In genomic region chr17:8343416-8343815, GRCm38 (mm10) we compare ENCODE assay signal across 12 mouse cellular contexts. TPM values are rescaled to one million over a fixed set of nuclear protein-coding genes. Genes with fewer than 3 reads are reported as not detected.
DNase-seq lines count a peak whose midpoint lies in the region; ATAC-seq and TF ChIP-seq lines count a peak whose summit lies in the region.
"Had no signal": no experiment of that assay in that cellular context is flagged by ENCODE, and none has a peak within 500 bp of the region (broad histone marks: within the 10 kb centered on the region; RNA-seq: fewer than 3 reads in every experiment).

No protein-coding gene starts in this region.

- no peak for TF ChIP-seq EP300 in stomach, postnatal 0 days (optimal IDR thresholded peaks at IDR 0.05)

- no peak overlapping the region for H3K27ac ChIP-seq in forebrain, embryonic 15.5 days (replicated peaks)
- H3K27ac ChIP-seq in forebrain, embryonic 11.5 days (ENCODE audit: low read depth, low read length), result no peak overlapping the region
- H3K27ac ChIP-seq in kidney, adult 2 months (ENCODE audit: insufficient read depth, low read depth, low read length), result no peak overlapping the region
- no peak overlapping the region for H3K27ac ChIP-seq in kidney, embryonic 14.5 days (ENCODE audit: low read depth, low read length)
- H3K27ac ChIP-seq in neural tube, embryonic 13.5 days (replicated peaks), result no peak overlapping the region
- H3K27ac ChIP-seq in stomach, postnatal 0 days (replicated peaks), result no peak overlapping the region
- H3K27ac ChIP-seq: limb, embryonic 15.5 days had no signal

- no peaks in the 10 kb centered on the region for H3K36me3 ChIP-seq in forebrain, embryonic 15.5 days
- no peaks in the 10 kb centered on the region for H3K36me3 ChIP-seq in forebrain, embryonic 11.5 days (ENCODE audit: control insufficient read depth, insufficient read depth, low read length)
- no peaks in the 10 kb centered on the region for H3K36me3 ChIP-seq in kidney, adult 2 months (ENCODE audit: control insufficient read depth, insufficient read depth, low read length)
- H3K36me3 ChIP-seq in kidney, embryonic 14.5 days (ENCODE audit: control insufficient read depth, insufficient read depth, low read length), result no peaks in the 10 kb centered on the region
- no peaks in the 10 kb centered on the region for H3K36me3 ChIP-seq in neural tube, embryonic 13.5 days
- H3K36me3 ChIP-seq in stomach, postnatal 0 days (ENCODE audit: control insufficient read depth, insufficient read depth, low read length), result no peaks in the 10 kb centered on the region
- H3K36me3 ChIP-seq: limb, embryonic 15.5 days had no signal

- H3K9ac ChIP-seq in forebrain, embryonic 15.5 days (replicated peaks), result no peak overlapping the region
- no peak overlapping the region for H3K9ac ChIP-seq in forebrain, embryonic 11.5 days (ENCODE audit: low read length)
- H3K9ac ChIP-seq in kidney, embryonic 14.5 days (ENCODE audit: low read depth, low read length), result no peak overlapping the region
- H3K9ac ChIP-seq in neural tube, embryonic 13.5 days, result no peak overlapping the region
- H3K9ac ChIP-seq in stomach, postnatal 0 days (ENCODE audit: low read length), result no peak overlapping the region
- H3K9ac ChIP-seq: limb, embryonic 15.5 days had no signal

- WGBS in forebrain, embryonic 15.5 days, result 71% methylated on average over 6 of the region's 6 CpGs
- WGBS in forebrain, embryonic 11.5 days, result 84% methylated on average over 6 of the region's 6 CpGs
- 44% methylated on average over 6 of the region's 6 CpGs for WGBS in kidney, adult 2 months
- WGBS in kidney, embryonic 14.5 days, result 58% methylated on average over 6 of the region's 6 CpGs
- 78% methylated on average over 6 of the region's 6 CpGs for WGBS in neural tube, embryonic 13.5 days
- WGBS in stomach, postnatal 0 days, result 64% methylated on average over 6 of the region's 6 CpGs
- 62% methylated on average over 6 of the region's 6 CpGs for WGBS in lung, adult 2 months

- TF ChIP-seq POLR2A in kidney, adult 2 months (IDR thresholded peaks at IDR 0.05; ENCODE audit: low read depth, low read length), result no peak
- no peak for TF ChIP-seq POLR2A in lung, adult 2 months (IDR thresholded peaks at IDR 0.05; ENCODE audit: borderline replicate concordance, extremely low read depth, low read depth, low read length)

- H3K9me3 ChIP-seq in forebrain, embryonic 15.5 days, result no peaks in the 10 kb centered on the region
- no peaks in the 10 kb centered on the region for H3K9me3 ChIP-seq in forebrain, embryonic 11.5 days (ENCODE audit: control insufficient read depth, low read length)
- H3K9me3 ChIP-seq in kidney, embryonic 14.5 days (ENCODE audit: control insufficient read depth, low read length), result no peaks in the 10 kb centered on the region
- H3K9me3 ChIP-seq in neural tube, embryonic 13.5 days, result no peaks in the 10 kb centered on the region
- H3K9me3 ChIP-seq in stomach, postnatal 0 days (ENCODE audit: control insufficient read depth, low read length), result no peaks in the 10 kb centered on the region
- H3K9me3 ChIP-seq: limb, embryonic 15.5 days had no signal

- H3K4me2 ChIP-seq in forebrain, embryonic 15.5 days (replicated peaks), result peak overlapping the region; percentile 24
- no peak overlapping the region for H3K4me2 ChIP-seq in forebrain, embryonic 11.5 days (ENCODE audit: low read depth, low read length, severe bottlenecking)
- H3K4me2 ChIP-seq in kidney, embryonic 14.5 days (replicated peaks; ENCODE audit: low read depth, low read length), result no peak overlapping the region
- H3K4me2 ChIP-seq in neural tube, embryonic 13.5 days, result peak overlapping the region; percentile 98
- no peak overlapping the region for H3K4me2 ChIP-seq in stomach, postnatal 0 days (replicated peaks; ENCODE audit: low read depth)
- H3K4me2 ChIP-seq: limb, embryonic 15.5 days had no signal

- TF ChIP-seq CTCF in kidney, adult 2 months (conservative IDR thresholded peaks at IDR 0.05; ENCODE audit: insufficient read depth, insufficient read length, low read depth, low read length), result no peak
- TF ChIP-seq CTCF in stomach, postnatal 0 days (IDR thresholded peaks at IDR 0.05; ENCODE audit: low read depth), result no peak
- TF ChIP-seq CTCF in lung, adult 2 months (IDR thresholded peaks at IDR 0.05; ENCODE audit: insufficient read depth, low read length), result no peak

- no peaks in the 10 kb centered on the region; the same call in 1 of the 2 replicates for H3K27me3 ChIP-seq in forebrain, embryonic 15.5 days
- H3K27me3 ChIP-seq in forebrain, embryonic 11.5 days (ENCODE audit: control insufficient read depth, insufficient read depth, low read length), result peaks cover 35% of the 10 kb centered on the region
- peaks cover 4% of the 10 kb centered on the region; the same call in 1 of the 2 replicates for H3K27me3 ChIP-seq in kidney, adult 2 months (replicated peaks; ENCODE audit: control insufficient read depth, insufficient read depth, low read length)
- H3K27me3 ChIP-seq in kidney, embryonic 14.5 days (ENCODE audit: control insufficient read depth, insufficient read depth, low read length), result peaks cover 42% of the 10 kb centered on the region
- H3K27me3 ChIP-seq in neural tube, embryonic 13.5 days, result peaks cover 30% of the 10 kb centered on the region
- peaks cover 8% of the 10 kb centered on the region for H3K27me3 ChIP-seq in stomach, postnatal 0 days (ENCODE audit: control insufficient read depth, insufficient read depth, low read length)

- ATAC-seq in forebrain, embryonic 15.5 days (replicated peaks), result no peak
- ATAC-seq in forebrain, embryonic 11.5 days (replicated peaks; ENCODE audit: low FRiP score), result no peak
- ATAC-seq in kidney, embryonic 14.5 days (ENCODE audit: low FRiP score, low TSS enrichment), result no peak
- ATAC-seq in neural tube, embryonic 13.5 days (ENCODE audit: low read depth), result no peak
- no peak for ATAC-seq in stomach, postnatal 0 days (ENCODE audit: low FRiP score, low TSS enrichment)
- ATAC-seq: lung, postnatal 0 days had no signal

- peaks cover 36% of the 10 kb centered on the region for H3K4me1 ChIP-seq in forebrain, embryonic 15.5 days
- H3K4me1 ChIP-seq in forebrain, embryonic 11.5 days (replicated peaks; ENCODE audit: control insufficient read depth, insufficient read depth, low read length), result peaks cover 8% of the 10 kb centered on the region; the same call in 1 of the 2 replicates
- H3K4me1 ChIP-seq in kidney, adult 2 months (ENCODE audit: control insufficient read depth, insufficient read depth, low read length), result no peaks in the 10 kb centered on the region
- peaks cover 15% of the 10 kb centered on the region for H3K4me1 ChIP-seq in kidney, embryonic 14.5 days (ENCODE audit: control insufficient read depth, insufficient read depth, low read length)
- peaks cover 43% of the 10 kb centered on the region for H3K4me1 ChIP-seq in neural tube, embryonic 13.5 days (replicated peaks)
- peaks cover 6% of the 10 kb centered on the region for H3K4me1 ChIP-seq in stomach, postnatal 0 days (replicated peaks; ENCODE audit: control insufficient read depth, insufficient read depth)
- H3K4me1 ChIP-seq in lung, adult 2 months (ENCODE audit: control insufficient read depth, insufficient read depth, low read length), result peaks cover 13% of the 10 kb centered on the region

- no peak for DNase-seq in forebrain, embryonic 11.5 days (ENCODE audit: low spot score)
- DNase-seq in kidney, adult 2 months, result peak; percentile 76
- no peak for DNase-seq in neural tube, embryonic 10.5 days (ENCODE audit: extremely low spot score, low spot score)
- DNase-seq in stomach, postnatal 0 days (ENCODE audit: low spot score), result peak; percentile 45
- DNase-seq in lung, adult 2 months, result no peak
- DNase-seq: adrenal gland, postnatal 25 days; embryo, embryonic 11 days had no signal

- no peak overlapping the region for H3K4me3 ChIP-seq in forebrain, embryonic 15.5 days
- no peak overlapping the region for H3K4me3 ChIP-seq in forebrain, embryonic 11.5 days (ENCODE audit: low read depth, low read length)
- H3K4me3 ChIP-seq in kidney, adult 2 months (ENCODE audit: insufficient read depth, low read depth, low read length), result no peak overlapping the region
- H3K4me3 ChIP-seq in kidney, embryonic 14.5 days (ENCODE audit: low read length), result no peak overlapping the region
- H3K4me3 ChIP-seq in neural tube, embryonic 13.5 days, result no peak overlapping the region
- no peak overlapping the region for H3K4me3 ChIP-seq in stomach, postnatal 0 days (ENCODE audit: low read depth, low read length)
- H3K4me3 ChIP-seq in lung, adult 2 months (replicated peaks; ENCODE audit: extremely low read depth, low read depth, low read length), result no peak overlapping the region
- H3K4me3 ChIP-seq: limb, embryonic 15.5 days had no signal

RNA-seq across cellular contexts. Expression of gene Prr18, which starts 6.2 kb away (rescaled TPM):
- 11.5 and 12.8 TPM in 2 replicates for polyA plus RNA-seq in forebrain, embryonic 15.5 days (2015; fragmentation: Nextera tagmentation; extraction: Ambion mirVana)
- polyA plus RNA-seq in forebrain, embryonic 11.5 days (2014; fragmentation: Nextera tagmentation; extraction: Ambion mirVana), result 1.2 and 1.6 TPM in 2 replicates
- 0.05 and 0.14 TPM in 2 replicates for polyA plus RNA-seq in kidney, adult 2 months (2012; rRNA removed)
- 0.43 and 0.49 TPM in 2 replicates for polyA plus RNA-seq in kidney, embryonic 14.5 days (2014; fragmentation: Nextera tagmentation; extraction: Ambion mirVana)
- polyA plus RNA-seq in neural tube, embryonic 13.5 days (2015; fragmentation: Nextera tagmentation; extraction: Ambion mirVana), result 9.8 TPM in 2 replicates
- 0.50 and 0.62 TPM in 2 replicates for polyA plus RNA-seq in stomach, postnatal 0 days (2015; fragmentation: Nextera tagmentation; extraction: Ambion mirVana)
- polyA plus RNA-seq in lung, adult 2 months (2012; rRNA removed), result 14.4 and 16.1 TPM in 2 replicates

RNA-seq across cellular contexts. Expression of gene T2, which starts 12.4 kb away (rescaled TPM):
- polyA plus RNA-seq in forebrain, embryonic 15.5 days (2015; fragmentation: Nextera tagmentation; extraction: Ambion mirVana), result 0.51 and 0.63 TPM in 2 replicates
- polyA plus RNA-seq in forebrain, embryonic 11.5 days (2014; fragmentation: Nextera tagmentation; extraction: Ambion mirVana), result 0.33 and 0.59 TPM in 2 replicates
- polyA plus RNA-seq in kidney, adult 2 months (2012; rRNA removed), result 0.06 TPM in 1 of 2 replicates, not detected in the other
- 0.19 and 0.46 TPM in 2 replicates for polyA plus RNA-seq in kidney, embryonic 14.5 days (2014; fragmentation: Nextera tagmentation; extraction: Ambion mirVana)
- polyA plus RNA-seq in neural tube, embryonic 13.5 days (2015; fragmentation: Nextera tagmentation; extraction: Ambion mirVana), result 0.47 and 0.62 TPM in 2 replicates
- polyA plus RNA-seq in stomach, postnatal 0 days (2015; fragmentation: Nextera tagmentation; extraction: Ambion mirVana), result 0.13 and 0.18 TPM in 2 replicates
- 3.5 and 3.7 TPM in 2 replicates for polyA plus RNA-seq in lung, adult 2 months (2012; rRNA removed)

RNA-seq across cellular contexts. Expression of gene Sft2d1, which starts 32.5 kb away (rescaled TPM):
- polyA plus RNA-seq in forebrain, embryonic 15.5 days (2015; fragmentation: Nextera tagmentation; extraction: Ambion mirVana), result 148 and 157 TPM in 2 replicates
- polyA plus RNA-seq in forebrain, embryonic 11.5 days (2014; fragmentation: Nextera tagmentation; extraction: Ambion mirVana), result 54.8 and 69.1 TPM in 2 replicates
- 70.2 and 76.1 TPM in 2 replicates for polyA plus RNA-seq in kidney, adult 2 months (2012; rRNA removed)
- 68.2 and 97.2 TPM in 2 replicates for polyA plus RNA-seq in kidney, embryonic 14.5 days (2014; fragmentation: Nextera tagmentation; extraction: Ambion mirVana)
- 149 and 165 TPM in 2 replicates for polyA plus RNA-seq in neural tube, embryonic 13.5 days (2015; fragmentation: Nextera tagmentation; extraction: Ambion mirVana)
- polyA plus RNA-seq in stomach, postnatal 0 days (2015; fragmentation: Nextera tagmentation; extraction: Ambion mirVana), result 96.2 and 104 TPM in 2 replicates
- polyA plus RNA-seq in lung, adult 2 months (2012; rRNA removed), result 74.2 and 78.1 TPM in 2 replicates

Comparison
In these comparisons a context has a peak if more than half of its experiments do, and no peak if none do; other contexts are left out.
1. H3K4me2 ChIP-seq: peak in forebrain, embryonic 15.5 days (single experiment) and neural tube, embryonic 13.5 days (single experiment); none in forebrain, embryonic 11.5 days (single experiment), kidney, embryonic 14.5 days (single experiment) and stomach, postnatal 0 days (single experiment).
2. DNase-seq: peak in kidney, adult 2 months (single experiment) and stomach, postnatal 0 days (single experiment); none in forebrain, embryonic 11.5 days (single experiment), neural tube, embryonic 10.5 days (single experiment) and lung, adult 2 months (single experiment).